ENCODE assay signal across 19 mouse cellular contexts in the genomic region with DNA sequence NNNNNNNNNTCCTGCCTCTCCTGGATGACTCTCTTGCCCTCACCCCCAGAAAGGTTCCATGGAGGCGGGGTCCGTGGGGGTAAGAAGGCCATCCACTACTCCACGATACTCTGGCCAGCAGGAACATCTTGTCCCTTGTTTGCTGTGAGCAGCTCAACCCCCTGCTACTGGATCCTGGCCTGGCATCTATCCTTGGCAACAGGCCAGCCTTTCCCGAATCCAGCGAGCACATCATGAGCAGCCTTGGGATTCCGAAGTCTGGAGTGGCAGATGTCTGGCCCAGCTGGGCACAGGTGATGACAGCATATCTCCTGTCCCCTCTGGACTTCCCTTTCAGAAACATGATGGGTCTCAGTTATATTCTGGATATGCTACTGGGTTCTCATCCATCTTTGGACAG. TPM values are rescaled to one million over a fixed set of nuclear protein-coding genes. Genes with fewer than 3 reads are reported as not detected.
A peak's percentile ranks its signal among the peaks of the same experiment; 100 is the strongest.
DNase-seq lines count a peak whose midpoint lies in the region; ATAC-seq and TF ChIP-seq lines count a peak whose summit lies in the region.
"Had no signal": no experiment of that assay in that cellular context is flagged by ENCODE, and none has a peak within 500 bp of the region (broad histone marks: within the 10 kb centered on the region; RNA-seq: fewer than 3 reads in every experiment).

No protein-coding gene starts in this region.

- no peak overlapping the region for H3K27ac ChIP-seq in hindbrain, postnatal 0 days
- no peak overlapping the region for H3K27ac ChIP-seq in hindbrain, embryonic 14.5 days
- no peak overlapping the region for H3K27ac ChIP-seq in gastrocnemius, adult 2 months
- H3K27ac ChIP-seq: limb, embryonic 13.5 days; lung, embryonic 15.5 days had no signal

- no peaks in the 10 kb centered on the region for H3K27me3 ChIP-seq in hindbrain, postnatal 0 days (ENCODE audit: insufficient read depth, low read length)
- H3K27me3 ChIP-seq in hindbrain, embryonic 14.5 days (ENCODE audit: control insufficient read depth, insufficient read depth, low read length) = no peaks in the 10 kb centered on the region
- H3K27me3 ChIP-seq: limb, embryonic 13.5 days; lung, embryonic 15.5 days had no signal

- 47% methylated on average over 6 of the region's 6 CpGs for WGBS in hindbrain, postnatal 0 days
- 61% methylated on average over 6 of the region's 6 CpGs for WGBS in hindbrain, embryonic 14.5 days
- WGBS in lung, adult 2 months = 59% methylated on average over 6 of the region's 6 CpGs

- no peak for TF ChIP-seq POLR2A in lung, adult 2 months (IDR thresholded peaks at IDR 0.05; ENCODE audit: borderline replicate concordance, extremely low read depth, low read depth, low read length)

- no peaks in the 10 kb centered on the region for H3K4me1 ChIP-seq in hindbrain, postnatal 0 days (ENCODE audit: insufficient read depth, low read length)
- no peaks in the 10 kb centered on the region for H3K4me1 ChIP-seq in hindbrain, embryonic 14.5 days (replicated peaks; ENCODE audit: control insufficient read depth, insufficient read depth, low read length)
- H3K4me1 ChIP-seq in lung, adult 2 months (ENCODE audit: control insufficient read depth, insufficient read depth, low read length) = no peaks in the 10 kb centered on the region
- H3K4me1 ChIP-seq: limb, embryonic 13.5 days; lung, embryonic 15.5 days had no signal

- DNase-seq in adrenal gland, postnatal 25 days = peak; percentile 40
- no peak for DNase-seq in adrenal gland, adult 18-20 months (ENCODE audit: low spot score in 2 of 2)
- peak; percentile 50 for DNase-seq in hindbrain, postnatal 0 days (ENCODE audit: low spot score)
- no peak for DNase-seq in hindbrain, embryonic 14.5 days (ENCODE audit: low spot score)
- DNase-seq in lung, postnatal 10 days = peak; percentile 36
- DNase-seq in lung, adult 2 months = no peak
- DNase-seq in gastrocnemius, adult 2 months = no peak
- DNase-seq: cerebellum, postnatal 36 days; right cerebral cortex, adult 18-20 months had no signal

- no peak for ATAC-seq in hindbrain, postnatal 0 days
- ATAC-seq in hindbrain, embryonic 14.5 days (ENCODE audit: low FRiP score) = no peak
- 0 out of 2 replicates have a peak, but pooled peaks have one; percentile 10 for ATAC-seq in erythroblast, adult 5-6 weeks (replicated peaks; ENCODE audit: low FRiP score, poor library complexity, severe bottlenecking)
- ATAC-seq: Patski had no signal

- H3K36me3 ChIP-seq in hindbrain, postnatal 0 days (ENCODE audit: insufficient read depth, low read length) = no peaks in the 10 kb centered on the region
- no peaks in the 10 kb centered on the region for H3K36me3 ChIP-seq in hindbrain, embryonic 14.5 days (replicated peaks; ENCODE audit: control insufficient read depth, insufficient read depth)
- H3K36me3 ChIP-seq: limb, embryonic 13.5 days; lung, embryonic 15.5 days had no signal

- no peak overlapping the region for H3K4me2 ChIP-seq in hindbrain, postnatal 0 days (ENCODE audit: low read depth, low read length)
- no peak overlapping the region for H3K4me2 ChIP-seq in hindbrain, embryonic 14.5 days (replicated peaks)
- H3K4me2 ChIP-seq: limb, embryonic 13.5 days; lung, embryonic 15.5 days had no signal

- no peak overlapping the region for H3K9ac ChIP-seq in hindbrain, postnatal 0 days (replicated peaks; ENCODE audit: low read length)
- H3K9ac ChIP-seq in hindbrain, embryonic 14.5 days = no peak overlapping the region
- H3K9ac ChIP-seq: limb, embryonic 13.5 days; lung, embryonic 15.5 days had no signal

- no peaks in the 10 kb centered on the region for H3K9me3 ChIP-seq in hindbrain, postnatal 0 days (ENCODE audit: low read length)
- H3K9me3 ChIP-seq in hindbrain, embryonic 14.5 days (ENCODE audit: control insufficient read depth, low read length) = no peaks in the 10 kb centered on the region
- H3K9me3 ChIP-seq: limb, embryonic 13.5 days; lung, embryonic 15.5 days had no signal

- H3K4me3 ChIP-seq in hindbrain, postnatal 0 days (ENCODE audit: low read length) = no peak overlapping the region
- H3K4me3 ChIP-seq in hindbrain, embryonic 14.5 days (replicated peaks; ENCODE audit: low read length) = no peak overlapping the region
- H3K4me3 ChIP-seq in lung, adult 2 months (replicated peaks; ENCODE audit: extremely low read depth, low read depth, low read length) = no peak overlapping the region
- H3K4me3 ChIP-seq in gastrocnemius, adult 2 months = no peak overlapping the region
- H3K4me3 ChIP-seq: limb, embryonic 13.5 days; lung, embryonic 15.5 days had no signal

- intact Hi-C loops in gastrocnemius, adult 2 months (cut with DNase I) = no loop called here

- TF ChIP-seq CTCF in hindbrain, postnatal 0 days (IDR thresholded peaks at IDR 0.05; ENCODE audit: low read depth) = no peak
- TF ChIP-seq CTCF in lung, adult 2 months (IDR thresholded peaks at IDR 0.05; ENCODE audit: insufficient read depth, low read length) = no peak
- TF ChIP-seq CTCF in gastrocnemius, adult 2 months (IDR thresholded peaks at IDR 0.05) = no peak

RNA-seq across cellular contexts. Expression of gene Hpd, which starts 3.4 kb away (rescaled TPM):
- total RNA-seq in adrenal gland, postnatal 25 days (2021) = 1.4 and 25.2 TPM in 2 replicates
- total RNA-seq in adrenal gland, adult 18-20 months (2021) = 1 to 10 TPM; 1.2 to 3.6 TPM
- total RNA-seq in hindbrain, postnatal 0 days (2014; rRNA removed) = not detected in 2 replicates
- polyA plus RNA-seq in hindbrain, postnatal 0 days (2015; fragmentation: Nextera tagmentation; extraction: Ambion mirVana) = not detected in 2 replicates
- not detected in 2 replicates for polyA plus RNA-seq in hindbrain, embryonic 14.5 days (2014; fragmentation: Nextera tagmentation; extraction: Ambion mirVana)
- polyA plus RNA-seq in lung, adult 2 months (2012; rRNA removed) = 1.4 and 2.2 TPM in 2 replicates
- total RNA-seq in erythroblast, adult 5-6 weeks (2015; ENCODE audit: low replicate concordance) = not detected in 2 replicates
- not detected in 2 replicates for total RNA-seq in erythroblast, adult 5-6 weeks (2017; ENCODE audit: low replicate concordance)
- total RNA-seq in gastrocnemius, adult 2 months (2021) = not detected
- total RNA-seq: heart, postnatal 25 days; layer of hippocampus, adult 18-20 months; megakaryocyte-erythroid progenitor cell, adult 5-6 weeks had no signal
- polyA plus RNA-seq: embryonic facial prominence, embryonic 11.5 days; limb, embryonic 13.5 days; lung, embryonic 15.5 days; neural tube, embryonic 14.5 days; Patski; stomach, embryonic 14.5 days had no signal

RNA-seq across cellular contexts. Expression of gene Psmd9, which starts 16.8 kb away (rescaled TPM):
- 26.8 and 30.8 TPM in 2 replicates for total RNA-seq in adrenal gland, postnatal 25 days (2021)
- total RNA-seq in adrenal gland, adult 18-20 months (2021) = 10 to 100 TPM; 20.7 to 21.1 TPM
- 28.5 and 30.8 TPM in 2 replicates for total RNA-seq in hindbrain, postnatal 0 days (2014; rRNA removed)
- 86.1 and 87.2 TPM in 2 replicates for polyA plus RNA-seq in hindbrain, postnatal 0 days (2015; fragmentation: Nextera tagmentation; extraction: Ambion mirVana)
- 59.1 and 66.8 TPM in 2 replicates for polyA plus RNA-seq in hindbrain, embryonic 14.5 days (2014; fragmentation: Nextera tagmentation; extraction: Ambion mirVana)
- 19.3 and 21.5 TPM in 2 replicates for polyA plus RNA-seq in lung, adult 2 months (2012; rRNA removed)
- 6.9 and 25.5 TPM in 2 replicates for total RNA-seq in erythroblast, adult 5-6 weeks (2015; ENCODE audit: low replicate concordance)
- total RNA-seq in erythroblast, adult 5-6 weeks (2017; ENCODE audit: low replicate concordance) = 13.8 and 28.7 TPM in 2 replicates
- total RNA-seq in gastrocnemius, adult 2 months (2021) = 10 to 100 TPM; 13.3 to 16.9 TPM

RNA-seq across cellular contexts. Expression of gene Setd1b, which starts 44.0 kb away (rescaled TPM):
- 34.7 and 41.6 TPM in 2 replicates for total RNA-seq in adrenal gland, postnatal 25 days (2021)
- 10 to 100 TPM; 19.1 to 25.8 TPM for total RNA-seq in adrenal gland, adult 18-20 months (2021)
- total RNA-seq in hindbrain, postnatal 0 days (2014; rRNA removed) = 4.8 TPM in 2 replicates
- 7.1 and 7.2 TPM in 2 replicates for polyA plus RNA-seq in hindbrain, postnatal 0 days (2015; fragmentation: Nextera tagmentation; extraction: Ambion mirVana)
- polyA plus RNA-seq in hindbrain, embryonic 14.5 days (2014; fragmentation: Nextera tagmentation; extraction: Ambion mirVana) = 12.6 and 12.7 TPM in 2 replicates
- 12.9 and 15.2 TPM in 2 replicates for polyA plus RNA-seq in lung, adult 2 months (2012; rRNA removed)
- total RNA-seq in erythroblast, adult 5-6 weeks (2015; ENCODE audit: low replicate concordance) = 15.6 and 19.2 TPM in 2 replicates
- total RNA-seq in erythroblast, adult 5-6 weeks (2017; ENCODE audit: low replicate concordance) = 5.5 and 7.7 TPM in 2 replicates
- total RNA-seq in gastrocnemius, adult 2 months (2021) = 10 to 100 TPM in 1 of 2 experiments, 1 to 10 TPM in 1; 9.8 to 11.3 TPM

RNA-seq across cellular contexts. Expression of gene Rhof, which starts 53.5 kb away (rescaled TPM):
- 1.1 and 1.6 TPM in 2 replicates for total RNA-seq in adrenal gland, postnatal 25 days (2021)
- 1 to 10 TPM in 1 of 2 experiments, under 1 TPM in 1; 0.66 to 1.2 TPM for total RNA-seq in adrenal gland, adult 18-20 months (2021)
- total RNA-seq in hindbrain, postnatal 0 days (2014; rRNA removed) = 43.5 and 44.4 TPM in 2 replicates
- polyA plus RNA-seq in hindbrain, postnatal 0 days (2015; fragmentation: Nextera tagmentation; extraction: Ambion mirVana) = 36.6 and 36.8 TPM in 2 replicates
- polyA plus RNA-seq in hindbrain, embryonic 14.5 days (2014; fragmentation: Nextera tagmentation; extraction: Ambion mirVana) = 13.0 and 17.5 TPM in 2 replicates
- 10.0 and 10.8 TPM in 2 replicates for polyA plus RNA-seq in lung, adult 2 months (2012; rRNA removed)
- 1.5 and 2.1 TPM in 2 replicates for total RNA-seq in erythroblast, adult 5-6 weeks (2015; ENCODE audit: low replicate concordance)
- total RNA-seq in erythroblast, adult 5-6 weeks (2017; ENCODE audit: low replicate concordance) = 0.70 and 2.1 TPM in 2 replicates
- under 1 TPM; 0.28 to 0.36 TPM for total RNA-seq in gastrocnemius, adult 2 months (2021)

Comparison
In these comparisons a context has a peak if more than half of its experiments do, and no peak if none do; other contexts are left out.
1. DNase-seq: peak in adrenal gland, postnatal 25 days (single experiment), hindbrain, postnatal 0 days (single experiment) and lung, postnatal 10 days (single experiment); none in adrenal gland, adult 18-20 months (0 of 2), hindbrain, embryonic 14.5 days (single experiment), lung, adult 2 months (single experiment) and gastrocnemius, adult 2 months (single experiment).